Mouse (Mus musculus) limb, embryonic 15.5 days (tissue): Measurements from ENCODE around the gene Atp8b4. TPM values are rescaled to one million over a fixed set of nuclear protein-coding genes. Genes with fewer than 3 reads are reported as not detected.
A peak's percentile ranks its signal among the peaks of the same experiment; 100 is the strongest.
"Not testable (repeated sequence)": the region's sequence is repeated elsewhere in the genome, so short reads cannot be mapped to it uniquely, and the experiment has no call there.

Source experiments
- ATAC-seq: fragments of 200-750 bp; cut with Nextera tagmentation; 2 replicates; pipeline ENCODE4 v1.8.0; 2017; ENCODE audit warnings: low read depth, moderate TSS enrichment; ENCODE audit not compliant: insufficient number of reproducible peaks, low FRiP score, low TSS enrichment
- H3K27ac ChIP-seq: fragments of 300-500 bp; sonication (generic); 2 replicates; pipeline ENCODE4 v1.5.1; 2015; ENCODE audit warnings: moderate library complexity, mild to moderate bottlenecking, inconsistent platforms
- H3K27me3 ChIP-seq: fragments of 300-500 bp; sonication (generic); 2 replicates; pipeline ENCODE4 v1.6.1; 2015; ENCODE audit warnings: inconsistent platforms
- H3K36me3 ChIP-seq: fragments of 300-500 bp; sonication (generic); 2 replicates; pipeline ENCODE4 v1.6.1; 2015; ENCODE audit warnings: inconsistent platforms
- H3K4me1 ChIP-seq: fragments of 300-500 bp; sonication (generic); 2 replicates; pipeline ENCODE4 v1.6.1; 2015; ENCODE audit warnings: inconsistent platforms
- H3K4me2 ChIP-seq: fragments of 300-500 bp; sonication (generic); 2 replicates; pipeline ENCODE4 v1.6.1; 2015; ENCODE audit warnings: mild to moderate bottlenecking, inconsistent platforms
- H3K4me3 ChIP-seq: fragments of 300-500 bp; sonication (generic); 2 replicates; pipeline ENCODE4 v1.5.1; 2015; ENCODE audit warnings: mild to moderate bottlenecking, inconsistent platforms
- H3K9ac ChIP-seq: fragments of 300-500 bp; sonication (generic); 2 replicates; pipeline ENCODE4 v1.6.1; 2015; ENCODE audit warnings: inconsistent platforms
- H3K9me3 ChIP-seq: fragments of 300-500 bp; sonication (generic); 2 replicates; pipeline ENCODE4 v1.6.1; 2016; ENCODE audit warnings: inconsistent platforms
- WGBS: fragments of 180-500 bp; shearing (Covaris S2); methylation state at CpG from one replicate; pipeline ENCODE4 v1.1.7; 2015; 5-methylcytosine and 5-hydroxymethylcytosine counted together
- polyA plus RNA-seq: library from polyadenylated mRNA; unstranded; fragments of >200 nt; fragmentation: Nextera tagmentation; extraction: Ambion mirVana; gene quantifications from 2 replicates; pipeline ENCODE4 v1.2.1, GENCODE M21; 2015

The Atp8b4 gene
- polyA plus RNA-seq, 1 experiment from 2014 or later: 0.77 TPM

DNA sequence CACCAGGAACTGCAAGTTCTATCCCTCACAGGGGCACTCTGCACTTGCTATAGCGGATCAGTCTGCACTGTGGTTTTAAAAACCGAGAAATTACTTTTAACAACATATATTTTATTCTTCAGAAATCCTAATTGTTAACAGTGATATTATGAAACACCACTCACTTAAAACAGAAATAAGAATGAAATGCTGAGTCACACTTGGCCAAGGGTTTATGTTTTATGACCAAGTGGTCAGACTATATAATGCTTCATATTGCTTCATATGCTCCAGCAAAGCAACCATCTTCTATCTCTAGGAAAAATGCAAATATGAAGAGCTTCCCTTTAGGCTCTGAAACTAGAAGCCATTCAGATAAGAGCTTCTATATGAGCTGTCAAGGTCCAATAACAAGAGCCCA lies 41.8 kb downstream of the Atp8b4 start:
- Histone ChIP-seq H3K4me1 (no peaks in the 10 kb centered on the region), H3K9me3 (no peaks in the 10 kb centered on the region), H3K36me3 (no peaks in the 10 kb centered on the region), H3K4me3 (no peak overlapping the region), H3K27ac (no peak overlapping the region), H3K27me3 (no peaks in the 10 kb centered on the region), H3K9ac (no peak overlapping the region), H3K4me2 (no peak overlapping the region)
- ATAC-seq: no peak
- 82% methylated on average over 2 of the region's 2 CpGs for WGBS

DNA sequence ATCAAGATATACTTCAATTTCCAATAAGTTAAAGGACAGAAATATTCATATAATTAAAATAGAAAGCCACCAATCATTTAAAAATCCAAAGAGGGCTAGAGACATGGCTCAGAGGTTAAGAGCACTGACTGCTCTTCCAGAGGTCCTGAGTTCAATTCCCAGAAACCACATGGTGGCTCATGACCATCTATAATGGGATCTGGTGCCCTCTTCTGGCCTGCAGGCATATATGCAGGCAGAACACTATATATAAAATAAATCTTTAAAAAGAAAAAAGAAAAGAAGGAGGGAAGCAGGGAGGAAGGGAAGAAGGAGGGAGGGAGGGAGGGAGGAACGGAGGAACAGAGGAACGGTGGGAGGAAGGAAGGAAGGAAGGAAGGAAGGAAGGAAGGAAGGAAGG lies 42.7 kb downstream of the Atp8b4 start:
- not testable (repeated sequence) for H3K9me3 ChIP-seq, H3K36me3 ChIP-seq, H3K4me1 ChIP-seq, H3K27me3 ChIP-seq, H3K27ac ChIP-seq, ATAC-seq, H3K4me3 ChIP-seq, H3K4me2 ChIP-seq, H3K9ac ChIP-seq
- WGBS: 61% methylated on average over 2 of the region's 2 CpGs

DNA sequence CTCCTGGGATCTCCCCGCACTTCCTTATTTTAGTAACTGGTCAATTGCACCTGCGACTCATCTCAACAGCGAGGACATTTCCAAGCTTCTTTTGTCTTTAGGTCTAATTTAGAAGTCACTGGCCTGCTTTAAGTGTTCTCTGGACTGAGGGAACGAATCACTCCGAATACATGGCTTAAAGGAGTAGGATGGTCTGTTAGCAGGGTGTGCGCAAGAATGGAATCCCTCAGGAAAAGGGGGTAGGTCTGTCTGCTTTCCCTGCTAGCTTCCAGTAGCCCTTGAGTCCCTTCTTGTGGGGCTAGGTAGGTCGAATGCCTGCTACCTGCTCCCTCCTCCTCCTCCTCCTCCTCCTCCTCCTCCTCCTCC lies 49.6 kb downstream of the Atp8b4 start:
- Histone ChIP-seq H3K27ac (peak overlapping the region; percentile 89), H3K9ac (no peak overlapping the region), H3K27me3 (no peaks in the 10 kb centered on the region), H3K36me3 (no peaks in the 10 kb centered on the region), H3K4me3 (0 out of 2 replicates have a peak overlapping the region, but pooled peaks have one; percentile 7), H3K4me2 (peak overlapping the region; percentile 25; the same call in 1 of the 2 replicates), H3K4me1 (peaks cover 6% of the 10 kb centered on the region), H3K9me3 (no peaks in the 10 kb centered on the region)
- 44% methylated on average over 7 of the region's 7 CpGs for WGBS
- ATAC-seq: no peak

DNA sequence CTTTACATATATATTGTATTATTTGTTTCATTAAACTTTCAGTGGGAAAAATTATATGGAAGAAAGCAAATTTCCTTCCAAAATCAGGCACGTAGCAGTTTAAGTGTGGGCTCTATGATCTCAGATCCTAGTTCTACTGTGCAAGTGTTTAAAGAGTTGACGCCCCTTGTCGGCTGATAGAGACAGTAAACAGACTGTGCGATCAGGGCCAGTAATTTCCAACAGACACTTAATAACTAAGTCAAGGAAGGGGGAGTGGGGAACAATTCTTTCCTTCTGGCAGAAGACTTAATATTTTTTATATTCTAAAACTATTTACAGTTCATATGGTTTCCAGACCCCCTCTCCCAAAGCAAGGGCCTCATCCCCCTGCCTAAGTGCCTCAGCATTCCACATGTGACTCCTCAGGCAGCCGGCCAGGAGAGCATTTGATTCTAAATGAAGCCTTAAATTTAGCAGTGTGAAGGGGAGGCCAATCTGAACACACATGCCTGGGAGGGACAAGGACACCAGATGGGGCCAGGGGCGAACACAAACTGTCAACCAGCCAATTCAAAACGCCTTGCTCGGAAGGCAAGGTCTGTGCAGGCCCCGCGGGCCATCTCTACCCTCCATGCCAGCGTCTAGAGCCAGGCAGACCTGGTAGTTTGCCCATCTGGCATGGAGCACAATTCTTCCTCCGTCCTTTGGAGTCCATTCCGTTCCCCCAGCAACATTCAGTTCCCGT lies 50.1 kb downstream of the Atp8b4 start:
- Histone ChIP-seq H3K4me3 (0 out of 2 replicates have a peak overlapping the region, but pooled peaks have one; percentile 7), H3K4me2 (peak overlapping the region; percentile 25; the same call in 1 of the 2 replicates), H3K27ac (peak overlapping the region; percentile 89), H3K9ac (no peak overlapping the region), H3K27me3 (no peaks in the 10 kb centered on the region), H3K9me3 (no peaks in the 10 kb centered on the region), H3K4me1 (peaks cover 6% of the 10 kb centered on the region), H3K36me3 (no peaks in the 10 kb centered on the region)
- 30% methylated on average over 14 of the region's 14 CpGs for WGBS
- ATAC-seq: peak; percentile 95

DNA sequence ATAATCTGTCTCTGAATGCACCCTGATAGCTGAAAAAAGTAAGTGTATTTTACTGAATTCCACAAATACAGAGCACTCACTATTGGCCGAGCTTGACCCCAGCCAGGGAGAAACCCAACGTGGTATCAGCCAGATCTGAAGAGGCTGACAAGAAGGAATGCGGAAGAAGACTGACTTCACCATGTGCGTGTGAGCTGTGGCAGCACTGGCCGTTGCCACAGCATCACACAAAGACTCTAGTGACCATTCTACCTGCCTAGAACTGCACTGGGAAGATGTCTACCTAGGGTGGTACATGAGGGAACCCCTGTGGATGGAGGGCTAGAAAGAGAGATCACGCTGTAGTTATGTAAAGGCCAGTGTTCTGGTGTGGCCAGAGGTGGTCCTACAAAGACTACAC lies 55.4 kb downstream of the Atp8b4 start:
- 69% methylated on average over 6 of the region's 6 CpGs for WGBS
- Histone ChIP-seq H3K4me1 (no peaks in the 10 kb centered on the region; the same call in 1 of the 2 replicates), H3K27ac (no peak overlapping the region), H3K9ac (no peak overlapping the region), H3K36me3 (no peaks in the 10 kb centered on the region), H3K9me3 (no peaks in the 10 kb centered on the region), H3K4me2 (no peak overlapping the region), H3K4me3 (no peak overlapping the region), H3K27me3 (no peaks in the 10 kb centered on the region)
- no peak for ATAC-seq

DNA sequence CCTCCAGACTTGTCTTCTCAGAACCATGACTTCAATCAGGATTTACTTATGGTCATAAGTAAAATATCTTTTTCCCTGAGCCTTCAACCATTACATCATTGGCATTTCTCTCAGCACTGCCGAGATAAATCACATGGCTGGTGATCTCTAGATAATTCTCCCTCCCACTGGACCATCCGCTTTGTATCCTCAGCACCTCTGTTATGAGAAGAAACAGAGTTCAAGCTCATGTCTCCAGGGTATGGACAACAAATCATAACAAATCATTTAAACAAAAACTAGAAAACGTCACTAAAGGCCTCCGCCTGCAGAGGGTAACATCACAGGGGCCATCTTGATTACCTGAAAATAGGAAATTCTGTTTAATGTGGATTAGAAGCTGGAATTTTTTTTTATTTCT lies 58.9 kb downstream of the Atp8b4 start:
- no peak for ATAC-seq
- Histone ChIP-seq H3K9ac (no peak overlapping the region), H3K27me3 (no peaks in the 10 kb centered on the region), H3K4me2 (no peak overlapping the region), H3K9me3 (no peaks in the 10 kb centered on the region), H3K4me3 (no peak overlapping the region), H3K36me3 (no peaks in the 10 kb centered on the region), H3K27ac (no peak overlapping the region), H3K4me1 (no peaks in the 10 kb centered on the region)
- 63% methylated on average over 4 of the region's 4 CpGs for WGBS

DNA sequence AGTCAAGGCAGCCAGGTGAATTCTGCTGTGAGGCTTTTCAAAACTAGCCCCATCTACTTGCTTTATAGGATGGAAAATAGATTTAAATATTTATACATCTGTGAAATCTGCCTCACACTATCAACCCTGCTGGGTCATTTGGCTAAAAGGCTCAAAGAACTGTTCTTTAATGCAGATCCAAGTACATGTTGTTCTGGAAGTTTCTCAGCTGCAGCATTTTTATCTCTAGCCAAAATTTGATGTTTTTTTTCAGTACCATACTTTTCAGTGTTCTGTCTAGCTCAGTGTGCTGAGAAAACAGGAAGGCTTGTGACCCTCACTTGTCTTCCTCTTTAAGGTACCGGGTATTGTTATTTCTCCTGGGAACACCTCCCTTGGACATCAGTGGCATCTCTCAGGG lies 65.8 kb downstream of the Atp8b4 start:
- no peaks in the 10 kb centered on the region for H3K27me3 ChIP-seq
- H3K36me3 ChIP-seq: no peaks in the 10 kb centered on the region
- no peak overlapping the region for H3K4me2 ChIP-seq
- H3K4me3 ChIP-seq: no peak overlapping the region
- ATAC-seq: no peak
- H3K27ac ChIP-seq: no peak overlapping the region
- no peaks in the 10 kb centered on the region for H3K9me3 ChIP-seq
- no peaks in the 10 kb centered on the region for H3K4me1 ChIP-seq
- WGBS: 59% methylated on average over 1 of the region's 1 CpGs
- H3K9ac ChIP-seq: no peak overlapping the region

DNA sequence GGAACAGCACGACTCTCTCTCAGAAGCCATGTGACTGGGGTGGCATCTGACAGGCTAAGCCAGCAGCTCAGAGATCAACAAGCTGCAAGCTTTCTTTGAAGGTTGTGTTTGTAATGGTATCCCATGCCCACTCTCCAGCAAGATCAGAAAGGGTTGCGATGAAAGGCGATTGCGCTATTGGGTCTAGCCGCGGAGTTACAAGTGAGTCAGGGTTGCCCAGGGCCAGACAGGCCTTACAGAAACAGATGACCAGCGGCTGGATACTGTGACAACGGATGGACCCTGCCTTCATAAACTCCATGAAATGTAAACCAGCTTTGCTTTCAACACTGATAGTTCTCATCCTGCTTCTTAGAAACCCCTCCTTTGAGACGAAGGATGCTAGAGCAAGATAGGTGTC lies 66.2 kb downstream of the Atp8b4 start:
- H3K9ac ChIP-seq: no peak overlapping the region
- H3K4me2 ChIP-seq: no peak overlapping the region
- H3K36me3 ChIP-seq: no peaks in the 10 kb centered on the region
- no peak overlapping the region for H3K27ac ChIP-seq
- H3K9me3 ChIP-seq: no peaks in the 10 kb centered on the region
- no peak for ATAC-seq
- no peaks in the 10 kb centered on the region for H3K4me1 ChIP-seq
- H3K4me3 ChIP-seq: no peak overlapping the region
- 91% methylated on average over 9 of the region's 9 CpGs for WGBS
- H3K27me3 ChIP-seq: no peaks in the 10 kb centered on the region

DNA sequence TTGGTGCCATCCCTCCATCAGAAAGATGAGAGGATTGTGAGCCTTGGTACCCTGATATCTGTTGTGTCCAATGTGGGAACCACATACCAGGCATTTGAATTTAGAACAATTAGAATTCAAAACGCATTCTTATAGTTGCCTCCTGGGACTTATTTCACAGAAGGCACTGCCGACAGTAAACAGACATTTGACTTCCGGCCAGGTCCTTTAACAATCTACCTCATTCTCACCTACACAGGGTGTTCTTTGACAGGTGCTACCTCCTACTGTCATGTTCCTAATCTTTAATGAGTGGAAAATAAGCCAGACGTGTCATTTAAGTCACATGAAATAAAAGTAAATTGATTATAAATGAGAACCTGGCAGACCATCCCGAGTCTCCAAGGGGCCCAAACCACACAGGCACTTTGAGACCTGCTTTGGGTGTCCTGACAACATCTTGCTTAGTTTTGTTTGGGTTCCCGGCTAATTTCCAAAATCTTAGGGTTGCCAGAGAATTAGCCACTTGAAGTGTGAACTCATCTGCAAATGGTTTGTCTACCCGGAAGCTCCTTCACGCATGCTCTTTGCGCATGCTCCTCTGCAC lies 67.9 kb downstream of the Atp8b4 start:
- Histone ChIP-seq H3K27me3 (no peaks in the 10 kb centered on the region), H3K4me2 (no peak overlapping the region), H3K4me3 (no peak overlapping the region), H3K4me1 (no peaks in the 10 kb centered on the region), H3K9ac (no peak overlapping the region), H3K27ac (no peak overlapping the region), H3K36me3 (no peaks in the 10 kb centered on the region), H3K9me3 (no peaks in the 10 kb centered on the region)
- 69% methylated on average over 9 of the region's 9 CpGs for WGBS
- ATAC-seq: no peak

DNA sequence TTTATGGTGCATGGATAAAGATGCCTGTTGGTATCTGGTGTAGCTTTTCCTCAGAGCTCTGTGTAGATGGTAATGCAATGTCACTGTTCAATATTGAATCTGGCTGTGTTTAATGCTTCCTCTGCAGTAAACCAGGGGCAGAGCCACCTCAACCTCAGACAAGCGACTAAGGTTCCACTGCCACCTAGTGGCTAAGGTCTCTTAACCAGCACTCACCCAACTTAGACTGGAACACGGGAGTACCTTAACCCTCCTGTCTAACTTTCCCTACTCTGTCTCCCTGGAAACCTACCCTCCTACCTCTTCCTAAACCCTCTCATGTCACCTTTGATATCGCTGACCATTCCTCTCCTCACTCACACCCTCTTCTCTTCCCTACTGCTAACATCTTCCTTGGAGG lies 71.2 kb downstream of the Atp8b4 start:
- no peaks in the 10 kb centered on the region for H3K27me3 ChIP-seq
- H3K9me3 ChIP-seq: no peaks in the 10 kb centered on the region
- no peak overlapping the region for H3K27ac ChIP-seq
- no peak overlapping the region for H3K4me2 ChIP-seq
- no peak overlapping the region for H3K9ac ChIP-seq
- no peaks in the 10 kb centered on the region for H3K36me3 ChIP-seq
- no peak for ATAC-seq
- no peaks in the 10 kb centered on the region for H3K4me1 ChIP-seq
- no peak overlapping the region for H3K4me3 ChIP-seq
- WGBS: 18% methylated on average over 3 of the region's 3 CpGs

DNA sequence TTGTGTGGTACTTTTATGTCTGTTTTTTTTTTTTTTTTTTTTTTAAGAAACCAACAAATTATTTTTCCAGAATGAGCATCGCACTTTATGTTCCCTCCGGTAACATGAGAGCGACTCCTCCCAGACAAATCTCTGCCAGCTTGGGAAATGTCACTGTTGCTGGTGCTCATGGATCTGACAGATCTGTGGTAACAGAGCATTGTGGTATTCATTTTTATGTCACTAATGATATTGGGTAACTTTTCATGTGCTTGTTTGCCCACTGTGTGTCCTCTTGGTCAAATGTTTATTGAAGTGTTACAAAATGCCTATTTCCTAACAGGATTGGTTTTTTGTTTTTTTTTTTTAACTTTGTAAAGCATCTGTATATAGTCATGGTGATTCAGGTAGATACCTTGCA lies 75.3 kb downstream of the Atp8b4 start:
- WGBS: 79% methylated on average over 3 of the region's 3 CpGs
- no peaks in the 10 kb centered on the region for H3K27me3 ChIP-seq
- H3K9me3 ChIP-seq: no peaks in the 10 kb centered on the region
- no peak for ATAC-seq
- no peak overlapping the region for H3K4me2 ChIP-seq
- no peaks in the 10 kb centered on the region for H3K4me1 ChIP-seq
- no peak overlapping the region for H3K9ac ChIP-seq
- H3K36me3 ChIP-seq: no peaks in the 10 kb centered on the region
- H3K4me3 ChIP-seq: no peak overlapping the region
- H3K27ac ChIP-seq: no peak overlapping the region

DNA sequence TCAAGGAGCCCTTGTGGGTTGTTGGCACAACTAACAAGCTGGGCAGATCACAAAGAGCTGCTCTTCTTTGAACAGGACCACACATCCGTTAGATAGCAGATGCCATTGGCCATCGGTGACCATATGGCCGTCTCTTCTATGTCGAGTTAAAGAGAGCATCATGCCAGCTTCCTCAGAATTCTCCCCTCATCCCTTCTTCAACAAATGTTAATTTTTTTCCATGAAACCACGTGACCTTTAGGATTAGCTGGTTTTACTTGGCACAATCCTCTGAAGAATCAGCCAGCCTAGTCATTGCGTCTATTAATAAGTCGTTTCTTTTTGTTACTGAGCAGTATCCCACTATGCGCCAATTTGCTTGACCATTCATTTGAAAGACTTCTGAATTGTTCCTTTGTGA lies 75.8 kb downstream of the Atp8b4 start:
- Histone ChIP-seq H3K4me3 (no peak overlapping the region), H3K9me3 (no peaks in the 10 kb centered on the region), H3K27me3 (no peaks in the 10 kb centered on the region), H3K27ac (no peak overlapping the region), H3K36me3 (no peaks in the 10 kb centered on the region), H3K4me2 (no peak overlapping the region), H3K4me1 (no peaks in the 10 kb centered on the region), H3K9ac (no peak overlapping the region)
- no peak for ATAC-seq
- 77% methylated on average over 8 of the region's 8 CpGs for WGBS
